Mouse (Mus musculus) heart, postnatal 0 days (tissue): Measurements from ENCODE around the gene Ppp2r2c. TPM values are rescaled to one million over a fixed set of nuclear protein-coding genes. Genes with fewer than 3 reads are reported as not detected.

Source experiments
- ATAC-seq: fragments of 200-750 bp; cut with Nextera tagmentation; 2 replicates; pipeline ENCODE4 v1.8.0; 2017; ENCODE audit warnings: low read depth, moderate number of reproducible peaks, moderate library complexity; ENCODE audit not compliant: insufficient read depth
- DNase-seq: peaks from one replicate; pipeline ENCODE4 v3.0.0-alpha.2; 2016; ENCODE audit warnings: low spot score
- H3K27ac ChIP-seq: fragments of 300-500 bp; sonication (generic); 2 replicates; pipeline ENCODE4 v1.5.1; 2014; ENCODE audit warnings: low read depth, mild to moderate bottlenecking
- H3K27me3 ChIP-seq: fragments of 300-500 bp; sonication (generic); 2 replicates; pipeline ENCODE4 v1.6.1; 2014; ENCODE audit warnings: low read length, mixed read lengths; ENCODE audit not compliant: control insufficient read depth, insufficient read depth
- H3K36me3 ChIP-seq: fragments of 300-500 bp; sonication (generic); replicated peaks from 2 replicates; pipeline ENCODE4 v1.6.1; 2014; ENCODE audit warnings: low read length, mixed read lengths; ENCODE audit not compliant: control insufficient read depth, insufficient read depth
- H3K4me1 ChIP-seq: fragments of 300-500 bp; sonication (generic); 2 replicates; pipeline ENCODE4 v1.6.1; 2014; ENCODE audit warnings: antibody characterized with exemption; ENCODE audit not compliant: control insufficient read depth, insufficient read depth
- H3K4me2 ChIP-seq: fragments of 300-500 bp; sonication (generic); 2 replicates; pipeline ENCODE4 v1.6.1; 2014; ENCODE audit warnings: low read depth, mild to moderate bottlenecking, low read length, moderate library complexity
- H3K4me3 ChIP-seq: fragments of 300-500 bp; sonication (generic); 2 replicates; pipeline ENCODE4 v1.5.1; 2014; ENCODE audit warnings: low read depth, low read length
- H3K9ac ChIP-seq: fragments of 300-500 bp; sonication (generic); replicated peaks from 2 replicates; pipeline ENCODE4 v1.6.1; 2014; ENCODE audit warnings: low read depth, low read length, mixed read lengths
- H3K9me3 ChIP-seq: fragments of 300-500 bp; sonication (generic); replicated peaks from 2 replicates; pipeline ENCODE4 v1.6.1; 2016; ENCODE audit warnings: low read length; ENCODE audit not compliant: control insufficient read depth
- CTCF ChIP-seq: IDR thresholded peaks from 2 replicates; pipeline ENCODE4 v1.5.1; 2016; ENCODE audit warnings: antibody characterized with exemption, control low read depth, low read depth
- EP300 ChIP-seq: IDR thresholded peaks from 2 replicates; pipeline ENCODE4 v1.6.1; 2016; ENCODE audit warnings: antibody characterized with exemption, low read depth
- WGBS: fragments of 180-500 bp; shearing (Covaris S2); extraction: QIAGEN DNeasy Blood & Tissue Kit; methylation state at CpG from one replicate; pipeline ENCODE4 v1.1.7; 2014; 5-methylcytosine and 5-hydroxymethylcytosine counted together
- polyA plus RNA-seq: library from polyadenylated mRNA; unstranded; fragments of >200 nt; fragmentation: Nextera tagmentation; extraction: Ambion mirVana; gene quantifications from 2 replicates; pipeline ENCODE4 v1.2.1, GENCODE M21; 2015
- total RNA-seq: library from RNA; depleted of rRNA; stranded (reverse); fragments of >200 nt; gene quantifications from 2 replicates; pipeline ENCODE4 v1.2.3, GENCODE M21; 2014; ENCODE audit warnings: low replicate concordance

Ppp2r2c gene
- total and polyA plus RNA-seq, 2 experiments from 2014 or later, result not detected

GRCm38 (mm10) chr5:36942446-36942845, 74.1 kb downstream of the Ppp2r2c start:
- Histone ChIP-seq H3K27me3 (0 out of 2 replicates have a peak, but pooled peaks cover 4% of the 10 kb centered on the region), H3K27ac (no peak overlapping the region), H3K4me3 (no peak overlapping the region), H3K36me3 (no peaks in the 10 kb centered on the region), H3K9me3 (no peaks in the 10 kb centered on the region), H3K4me1 (no peaks in the 10 kb centered on the region), H3K4me2 (no peak overlapping the region), H3K9ac (no peak overlapping the region)
- 91% methylated on average over 2 of the region's 2 CpGs for WGBS
- DNase-seq (no peak), ATAC-seq (no peak)
- TF ChIP-seq EP300, result no peak
- TF ChIP-seq CTCF, result no peak

- Histone ChIP-seq H3K27me3 (0 out of 2 replicates have a peak, but pooled peaks cover 4% of the 10 kb centered on the region), H3K4me1 (no peaks in the 10 kb centered on the region), H3K9ac (no peak overlapping the region), H3K27ac (no peak overlapping the region), H3K9me3 (no peaks in the 10 kb centered on the region), H3K4me3 (no peak overlapping the region), H3K4me2 (no peak overlapping the region), H3K36me3 (no peaks in the 10 kb centered on the region)
- 55% methylated on average over 5 of the region's 5 CpGs for WGBS
- DNase-seq, result no peak
- TF ChIP-seq CTCF, result no peak
- TF ChIP-seq EP300, result no peak
- ATAC-seq, result no peak
Measured at GRCm38 (mm10) chr5:36944552-36944951, 76.2 kb downstream of the Ppp2r2c start.

- Histone ChIP-seq H3K4me3 (no peak overlapping the region), H3K27me3 (0 out of 2 replicates have a peak, but pooled peaks cover 4% of the 10 kb centered on the region), H3K4me1 (no peaks in the 10 kb centered on the region), H3K9ac (no peak overlapping the region), H3K4me2 (no peak overlapping the region), H3K9me3 (no peaks in the 10 kb centered on the region), H3K27ac (no peak overlapping the region), H3K36me3 (no peaks in the 10 kb centered on the region)
- TF ChIP-seq EP300 (no peak), CTCF (no peak)
- 40% methylated on average over 8 of the region's 8 CpGs for WGBS
- ATAC-seq (no peak), DNase-seq (no peak)
Measured at GRCm38 (mm10) chr5:36945102-36945701, 76.9 kb downstream of the Ppp2r2c start.

GRCm38 (mm10) chr5:36945713-36946112, 77.4 kb downstream of the Ppp2r2c start:
- Histone ChIP-seq H3K9ac (no peak overlapping the region), H3K4me1 (no peaks in the 10 kb centered on the region), H3K4me3 (no peak overlapping the region), H3K27ac (no peak overlapping the region), H3K36me3 (no peaks in the 10 kb centered on the region), H3K9me3 (no peaks in the 10 kb centered on the region), H3K27me3 (0 out of 2 replicates have a peak, but pooled peaks cover 4% of the 10 kb centered on the region), H3K4me2 (no peak overlapping the region)
- DNase-seq (no peak), ATAC-seq (no peak)
- TF ChIP-seq EP300 (no peak), CTCF (no peak)
- WGBS, result 66% methylated on average over 2 of the region's 2 CpGs

- TF ChIP-seq EP300 (no peak), CTCF (peak; percentile 92)
- ATAC-seq, result no peak
Measured at GRCm38 (mm10) chr5:36946445-36946844, 78.1 kb downstream of the Ppp2r2c start.

GRCm38 (mm10) chr5:36948831-36949230, 80.5 kb downstream of the Ppp2r2c start:
- H3K4me2 ChIP-seq, result no peak overlapping the region
- no peak overlapping the region for H3K4me3 ChIP-seq
- H3K9me3 ChIP-seq, result no peaks in the 10 kb centered on the region
- no peaks in the 10 kb centered on the region for H3K4me1 ChIP-seq
- no peak for ATAC-seq
- TF ChIP-seq CTCF (peak; percentile 90), EP300 (no peak)
- H3K36me3 ChIP-seq, result no peaks in the 10 kb centered on the region
- no peak overlapping the region for H3K27ac ChIP-seq
- 0 out of 2 replicates have a peak, but pooled peaks cover 4% of the 10 kb centered on the region for H3K27me3 ChIP-seq
- 9% methylated on average over 3 of the region's 3 CpGs for WGBS
- H3K9ac ChIP-seq, result no peak overlapping the region
- peak; percentile 30 for DNase-seq

More at GRCm38 (mm10) chr5:36946445-36946844, 78.1 kb downstream of the Ppp2r2c start:
- 20% methylated on average over 5 of the region's 5 CpGs for WGBS
- H3K4me3 ChIP-seq, result no peak overlapping the region
- no peaks in the 10 kb centered on the region for H3K36me3 ChIP-seq
- peak; percentile 32 for DNase-seq
- no peaks in the 10 kb centered on the region for H3K9me3 ChIP-seq
- H3K4me2 ChIP-seq, result no peak overlapping the region
- 0 out of 2 replicates have a peak, but pooled peaks cover 4% of the 10 kb centered on the region for H3K27me3 ChIP-seq
- no peaks in the 10 kb centered on the region for H3K4me1 ChIP-seq
- no peak overlapping the region for H3K27ac ChIP-seq
- no peak overlapping the region for H3K9ac ChIP-seq
